Mouse (Mus musculus) macrophage (primary cell): ENCODE data around the gene Gm28036. TPM values are rescaled to one million over a fixed set of nuclear protein-coding genes. Genes with fewer than 3 reads are reported as not detected.

Experiments used
- H3K27ac ChIP-seq: fragments of 350-480 bp; formaldehyde crosslinking; 2 replicates; pipeline ENCODE4 v1.9.0; 2021
- H3K36me3 ChIP-seq: fragments of 350-480 bp; formaldehyde crosslinking; 2 replicates; pipeline ENCODE4 v1.9.0; 2021; ENCODE audit errors: inconsistent target
- H3K4me3 ChIP-seq: fragments of 350-480 bp; formaldehyde crosslinking; 2 replicates; pipeline ENCODE4 v1.9.0; 2021; ENCODE audit errors: inconsistent target
- H3K79me2 ChIP-seq: fragments of 350-480 bp; formaldehyde crosslinking; 2 replicates; pipeline ENCODE4 v1.9.0; 2021; ENCODE audit errors: inconsistent target
- WGBS: methylation state at CpG from one replicate; pipeline ENCODE4 v1.1.7; 2026; ENCODE audit warnings: inconsistent platforms; ENCODE audit not compliant: missing documents; 5-methylcytosine and 5-hydroxymethylcytosine counted together
- polyA plus RNA-seq: library from polyadenylated mRNA; stranded (reverse); fragments of 250-400 nt; gene quantifications from 3 replicates; pipeline ENCODE4 v1.2.4, GENCODE M21; 2018; ENCODE audit warnings: inconsistent platforms
- total RNA-seq, 78 experiments: library from RNA; depleted of rRNA; stranded (reverse); fragments of 250-400 nt; gene quantifications; 1 replicate in 9 of 78; 2 replicates in 24 of 78; 3 replicates in 43 of 78; 4 replicates in 2 of 78; pipeline ENCODE4 v1.2.4; 2018; ENCODE audit warnings: inconsistent platforms in 56 of 78

Gene Gm28036
- 10 to 100 TPM in 9 of 26 experiments, 1 to 10 TPM in 17; 2.0 to 18.0 (median 8.1) TPM for total RNA-seq (2018; cell fraction: chromatin; rRNA removed)
- total RNA-seq (2018; cell fraction: cytosol; rRNA removed): 10 to 100 TPM in 7 of 26 experiments, 1 to 10 TPM in 19; 5.8 to 19.7 (median 8.8) TPM
- 10 to 100 TPM in 1 of 26 experiments, 1 to 10 TPM in 25; 1.7 to 15.0 (median 5.8) TPM for total RNA-seq (2018; cell fraction: nucleus; rRNA removed)
- 6.1 to 13.9 TPM (median 8.1 TPM) in 3 replicates for polyA plus RNA-seq

GRCm38 (mm10) chr2:156126992-156127391 is at the start of gene Gm28036:
Gene Gm28036 (minus strand): TSS chr2:156127092.
- H3K4me3 ChIP-seq: no peak within 1 kb of the TSS
- peaks cover 50% of the 10 kb centered on the region for H3K36me3 ChIP-seq
- WGBS: 96% methylated on average over 5 of the region's 5 CpGs
- H3K27ac ChIP-seq: no peak within 1 kb of the TSS
- no peaks in the 10 kb centered on the region for H3K79me2 ChIP-seq

GRCm38 (mm10) chr2:156166557-156166956 is 39.7 kb upstream of the Gm28036 start:
- H3K4me3 ChIP-seq: no peak overlapping the region
- WGBS: 89% methylated on average over 5 of the region's 5 CpGs
- peaks cover 83% of the 10 kb centered on the region for H3K36me3 ChIP-seq
- H3K79me2 ChIP-seq: peaks cover 100% of the 10 kb centered on the region
- H3K27ac ChIP-seq: no peak overlapping the region

- 100% methylated on average over 1 of the region's 1 CpGs for WGBS
Measured at GRCm38 (mm10) chr2:156165478-156165877, 38.6 kb upstream of the Gm28036 start.

GRCm38 (mm10) chr2:156151538-156151937 is 24.6 kb upstream of the Gm28036 start:
- peaks cover 83% of the 10 kb centered on the region for H3K79me2 ChIP-seq
- no peak overlapping the region for H3K4me3 ChIP-seq
- H3K36me3 ChIP-seq: peaks cover 68% of the 10 kb centered on the region
- no peak overlapping the region for H3K27ac ChIP-seq

More at GRCm38 (mm10) chr2:156165478-156165877, 38.6 kb upstream of the Gm28036 start:
- peaks cover 89% of the 10 kb centered on the region for H3K36me3 ChIP-seq
- H3K27ac ChIP-seq: no peak overlapping the region
- peaks cover 100% of the 10 kb centered on the region for H3K79me2 ChIP-seq
- H3K4me3 ChIP-seq: no peak overlapping the region

- peaks cover 33% of the 10 kb centered on the region for H3K36me3 ChIP-seq
Measured at GRCm38 (mm10) chr2:156147316-156147915, 20.5 kb upstream of the Gm28036 start.

GRCm38 (mm10) chr2:156146272-156146989 is 19.5 kb upstream of the Gm28036 start:
- no peak overlapping the region for H3K4me3 ChIP-seq
- no peak overlapping the region for H3K27ac ChIP-seq
- peaks cover 26% of the 10 kb centered on the region for H3K36me3 ChIP-seq
- H3K79me2 ChIP-seq: peaks cover 49% of the 10 kb centered on the region
- 56% methylated on average over 5 of the region's 5 CpGs for WGBS

More at GRCm38 (mm10) chr2:156147316-156147915, 20.5 kb upstream of the Gm28036 start:
- peaks cover 59% of the 10 kb centered on the region for H3K79me2 ChIP-seq
- no peak overlapping the region for H3K27ac ChIP-seq
- WGBS: 71% methylated on average over 3 of the region's 3 CpGs
- H3K4me3 ChIP-seq: no peak overlapping the region

- Histone ChIP-seq H3K79me2 (peaks cover 41% of the 10 kb centered on the region), H3K4me3 (no peak overlapping the region), H3K27ac (no peak overlapping the region), H3K36me3 (peaks cover 23% of the 10 kb centered on the region)
- WGBS: 69% methylated on average over 11 of the region's 11 CpGs
Measured at GRCm38 (mm10) chr2:156145486-156146130, 18.7 kb upstream of the Gm28036 start.

GRCm38 (mm10) chr2:156143953-156144724 is 17.2 kb upstream of the Gm28036 start, which contains the start of the genes Romo1 and Nfs1:
Gene Romo1 (plus strand): TSS chr2:156144039.
Gene Nfs1 (minus strand): TSS chr2:156144186.
- under 1% methylated on average over 55 of the region's 70 CpGs for WGBS
- H3K36me3 ChIP-seq: peaks cover 10% of the 10 kb centered on the region
- H3K27ac ChIP-seq: peak within 1 kb of the TSS; percentile 28; the same call in 1 of the 2 replicates
- peak within 1 kb of the TSS; percentile 89 for H3K4me3 ChIP-seq
- peaks cover 26% of the 10 kb centered on the region for H3K79me2 ChIP-seq

GRCm38 (mm10) chr2:156143367-156143766 is 16.5 kb upstream of the Gm28036 start:
- 8% methylated on average over 16 of the region's 16 CpGs for WGBS
- Histone ChIP-seq H3K79me2 (peaks cover 18% of the 10 kb centered on the region), H3K36me3 (peaks cover 12% of the 10 kb centered on the region), H3K27ac (peak overlapping the region; percentile 28; the same call in 1 of the 2 replicates), H3K4me3 (peak overlapping the region; percentile 89)

- Histone ChIP-seq H3K4me3 (peak overlapping the region; percentile 89; the same call in 1 of the 2 replicates), H3K36me3 (peaks cover 9% of the 10 kb centered on the region; the same call in 1 of the 2 replicates), H3K79me2 (peaks cover 17% of the 10 kb centered on the region), H3K27ac (no peak overlapping the region)
- 95% methylated on average over 2 of the region's 2 CpGs for WGBS
Measured at GRCm38 (mm10) chr2:156142820-156143219, 15.9 kb upstream of the Gm28036 start.

GRCm38 (mm10) chr2:156135695-156136094 is 8.8 kb upstream of the Gm28036 start:
- WGBS: 93% methylated on average over 6 of the region's 6 CpGs

GRCm38 (mm10) chr2:156134161-156134560 is 7.3 kb upstream of the Gm28036 start:
- peaks cover 13% of the 10 kb centered on the region for H3K36me3 ChIP-seq

More at GRCm38 (mm10) chr2:156135695-156136094, 8.8 kb upstream of the Gm28036 start:
- no peak overlapping the region for H3K4me3 ChIP-seq
- H3K79me2 ChIP-seq: no peaks in the 10 kb centered on the region
- H3K36me3 ChIP-seq: peaks cover 13% of the 10 kb centered on the region
- H3K27ac ChIP-seq: no peak overlapping the region

GRCm38 (mm10) chr2:156123731-156124130 is 3.2 kb downstream of the Gm28036 start:
- Histone ChIP-seq H3K4me3 (no peak overlapping the region), H3K27ac (no peak overlapping the region), H3K36me3 (peaks cover 41% of the 10 kb centered on the region; the same call in 1 of the 2 replicates), H3K79me2 (no peaks in the 10 kb centered on the region)
- WGBS: 94% methylated on average over 5 of the region's 5 CpGs

More at GRCm38 (mm10) chr2:156134161-156134560, 7.3 kb upstream of the Gm28036 start:
- Histone ChIP-seq H3K27ac (no peak overlapping the region), H3K79me2 (no peaks in the 10 kb centered on the region), H3K4me3 (no peak overlapping the region)
- WGBS: 96% methylated on average over 5 of the region's 5 CpGs

GRCm38 (mm10) chr2:156119566-156119965 is 7.3 kb downstream of the Gm28036 start:
- Histone ChIP-seq H3K79me2 (no peaks in the 10 kb centered on the region), H3K27ac (no peak overlapping the region), H3K36me3 (peaks cover 11% of the 10 kb centered on the region; the same call in 1 of the 2 replicates), H3K4me3 (no peak overlapping the region)
